Mouse (Mus musculus) MEL (cell line): ENCODE results near the gene Spout1.
"Not testable (repeated sequence)": the region's sequence is repeated elsewhere in the genome, so short reads cannot be mapped to it uniquely, and the experiment has no call there.

Experiments
- CTCF ChIP-seq, 3 experiments: IDR thresholded peaks in 2 of 3; conservative IDR thresholded peaks in 1 of 3; 2 replicates each; pipeline ENCODE4 v1.5.1; 2011 to 2012; ENCODE audit warnings: low read length in 3 of 3, low read depth in 2 of 3, mild to moderate bottlenecking in 2 of 3, improper control_type of control experiment in 1 of 3, inconsistent platforms in 1 of 3, mixed read lengths in 1 of 3, moderate library complexity in 1 of 3; ENCODE audit not compliant: control insufficient read depth in 1 of 3, insufficient read depth in 1 of 3, poor library complexity in 1 of 3, severe bottlenecking in 1 of 3
- EP300 ChIP-seq, 2 experiments: IDR thresholded peaks; 2 replicates each; pipeline ENCODE4 v1.6.1; 2011; ENCODE audit warnings: improper control_type of control experiment in 2 of 2, low read length in 2 of 2, low read depth in 1 of 2, mild to moderate bottlenecking in 1 of 2
- KAT2A ChIP-seq: conservative IDR thresholded peaks from 2 replicates; pipeline ENCODE4 v1.6.1; 2012; ENCODE audit warnings: low read depth, low read length, improper control_type of control experiment, inconsistent platforms
- MAFK ChIP-seq: IDR thresholded peaks from 2 replicates; pipeline ENCODE4 v1.6.1; 2011; ENCODE audit warnings: low read depth, mild to moderate bottlenecking, low read length, improper control_type of control experiment, borderline replicate concordance
- MAZ ChIP-seq: IDR thresholded peaks from 2 replicates; pipeline ENCODE4 v1.6.1; 2012; ENCODE audit warnings: low read depth, mild to moderate bottlenecking, inconsistent platforms, low read length, improper control_type of control experiment
- MEF2A ChIP-seq: IDR thresholded peaks from 2 replicates; pipeline ENCODE4 v1.6.1; 2014; ENCODE audit warnings: low read depth, mild to moderate bottlenecking, inconsistent platforms, low read length, improper control_type of control experiment; ENCODE audit not compliant: poor library complexity, insufficient replicate concordance, severe bottlenecking; ENCODE audit errors: extremely low read depth
- MYC ChIP-seq: IDR thresholded peaks from 2 replicates; pipeline ENCODE4 v1.6.1; 2011; ENCODE audit warnings: low read depth, mild to moderate bottlenecking, low read length, improper control_type of control experiment, moderate library complexity
- TBP ChIP-seq: IDR thresholded peaks from 2 replicates; pipeline ENCODE4 v1.8.0; 2011; ENCODE audit warnings: low read depth, low read length, improper control_type of control experiment

DNA sequence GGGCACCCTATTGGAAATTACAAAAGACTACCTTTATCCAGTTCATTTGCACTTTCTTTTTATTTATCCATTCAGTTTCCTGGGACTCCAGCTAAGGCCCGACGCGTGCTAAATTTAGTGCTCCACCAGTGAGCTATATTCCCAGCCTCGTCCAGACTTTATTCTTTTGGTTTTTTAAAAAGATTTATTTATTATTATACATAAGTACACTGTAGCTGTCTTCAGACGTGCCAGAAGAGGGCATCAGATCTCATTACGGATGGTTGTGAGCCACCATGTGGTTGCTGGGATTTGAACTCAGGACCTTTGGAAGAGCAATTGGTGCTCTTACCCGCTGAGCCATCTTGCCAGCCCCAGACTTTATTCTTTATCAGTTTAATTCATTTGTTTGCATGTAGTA, 452 bp upstream of the Spout1 start:
- not testable (repeated sequence) for TF ChIP-seq TBP; EP300 (IDR thresholded peaks at IDR 0.05; ENCODE audit: low read depth in 1 of 2, low read length in 2 of 2); MYC; KAT2A; CTCF (IDR thresholded peaks at IDR 0.05 in 2 of 3, conservative IDR thresholded peaks at IDR 0.05 in 1 of 3; ENCODE audit: control insufficient read depth in 1 of 3, insufficient read depth in 1 of 3, low read depth in 2 of 3, low read length in 3 of 3, poor library complexity in 1 of 3, severe bottlenecking in 1 of 3); MAFK; MEF2A; MAZ
